Mouse (Mus musculus): Measurements from ENCODE around the gene Zfp97. TPM values are rescaled to one million over a fixed set of nuclear protein-coding genes. Genes with fewer than 3 reads are reported as not detected.
"Not testable (repeated sequence)": the region's sequence is repeated elsewhere in the genome, so short reads cannot be mapped to it uniquely, and the experiment has no call there.

Gene Zfp97
- total RNA-seq (2014; rRNA removed; ENCODE audit: low replicate concordance) (2.7 and 8.5 TPM in 2 replicates), polyA plus RNA-seq (2015; fragmentation: Nextera tagmentation; extraction: Ambion mirVana) (6.6 and 9.7 TPM in 2 replicates)

DNA sequence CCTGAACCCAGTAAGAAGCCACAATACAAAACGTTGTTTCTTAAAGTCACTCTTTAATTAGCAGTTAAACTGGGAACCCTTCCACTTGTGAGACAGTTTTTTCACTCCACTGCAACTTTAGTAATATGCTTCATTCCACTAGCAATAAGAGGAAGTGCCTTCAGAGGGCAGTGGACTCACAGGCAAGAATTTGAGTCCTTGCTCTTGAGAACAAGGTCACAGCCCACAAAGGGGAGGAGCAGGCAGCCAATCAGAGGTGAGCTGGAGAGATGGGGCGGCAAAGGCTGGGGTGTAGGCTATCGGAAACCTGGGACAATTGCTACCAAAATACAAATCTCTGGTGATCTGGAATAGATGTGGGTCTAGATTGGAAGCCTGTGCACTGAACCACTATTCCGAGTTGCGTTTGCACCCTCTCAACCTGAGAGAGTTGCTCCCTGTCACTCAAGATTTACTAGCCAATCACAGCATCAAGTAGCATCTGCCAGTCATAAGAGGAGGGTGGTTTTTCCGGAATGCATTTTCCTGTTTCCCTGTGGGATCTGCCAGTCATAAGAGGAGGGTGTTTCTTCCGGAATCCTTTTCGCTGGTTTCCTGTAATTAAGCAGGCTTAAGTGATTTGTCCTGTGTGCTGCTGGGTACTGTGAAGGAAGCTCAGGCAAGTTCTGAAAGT, at the start of gene Zfp97:
Zfp97 (plus strand) TSS at position 586 of the 673 bp plus-strand sequence.
- peak; percentile 100 for ATAC-seq (ENCODE audit: insufficient read depth, low read depth)
- H3K4me1 ChIP-seq (ENCODE audit: control insufficient read depth, insufficient read depth); H3K27ac ChIP-seq (ENCODE audit: low read depth); H3K9me3 ChIP-seq (replicated peaks; ENCODE audit: control insufficient read depth, low read length); H3K27me3 ChIP-seq (ENCODE audit: control insufficient read depth, insufficient read depth, low read length); H3K9ac ChIP-seq (replicated peaks; ENCODE audit: low read depth, low read length); DNase-seq (ENCODE audit: low spot score); H3K4me2 ChIP-seq (ENCODE audit: low read depth, low read length); H3K4me3 ChIP-seq (ENCODE audit: low read depth, low read length); H3K36me3 ChIP-seq (replicated peaks; ENCODE audit: control insufficient read depth, insufficient read depth, low read length): not testable (repeated sequence)
- no CpG with 5 or more reads among the region's 8 CpGs for WGBS

DNA sequence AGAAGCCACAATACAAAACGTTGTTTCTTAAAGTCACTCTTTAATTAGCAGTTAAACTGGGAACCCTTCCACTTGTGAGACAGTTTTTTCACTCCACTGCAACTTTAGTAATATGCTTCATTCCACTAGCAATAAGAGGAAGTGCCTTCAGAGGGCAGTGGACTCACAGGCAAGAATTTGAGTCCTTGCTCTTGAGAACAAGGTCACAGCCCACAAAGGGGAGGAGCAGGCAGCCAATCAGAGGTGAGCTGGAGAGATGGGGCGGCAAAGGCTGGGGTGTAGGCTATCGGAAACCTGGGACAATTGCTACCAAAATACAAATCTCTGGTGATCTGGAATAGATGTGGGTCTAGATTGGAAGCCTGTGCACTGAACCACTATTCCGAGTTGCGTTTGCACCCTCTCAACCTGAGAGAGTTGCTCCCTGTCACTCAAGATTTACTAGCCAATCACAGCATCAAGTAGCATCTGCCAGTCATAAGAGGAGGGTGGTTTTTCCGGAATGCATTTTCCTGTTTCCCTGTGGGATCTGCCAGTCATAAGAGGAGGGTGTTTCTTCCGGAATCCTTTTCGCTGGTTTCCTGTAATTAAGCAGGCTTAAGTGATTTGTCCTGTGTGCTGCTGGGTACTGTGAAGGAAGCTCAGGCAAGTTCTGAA, 57.7 kb downstream of the Zfp97 start:
- not testable (repeated sequence) for H3K4me3 ChIP-seq (ENCODE audit: low read depth, low read length); H3K27me3 ChIP-seq (ENCODE audit: control insufficient read depth, insufficient read depth, low read length); H3K4me1 ChIP-seq (ENCODE audit: control insufficient read depth, insufficient read depth); H3K36me3 ChIP-seq (replicated peaks; ENCODE audit: control insufficient read depth, insufficient read depth, low read length); H3K9me3 ChIP-seq (replicated peaks; ENCODE audit: control insufficient read depth, low read length); H3K9ac ChIP-seq (replicated peaks; ENCODE audit: low read depth, low read length); H3K4me2 ChIP-seq (ENCODE audit: low read depth, low read length); DNase-seq (ENCODE audit: low spot score); H3K27ac ChIP-seq (ENCODE audit: low read depth)
- peak; percentile 100 for ATAC-seq (ENCODE audit: insufficient read depth, low read depth)
- WGBS = no CpG with 5 or more reads among the region's 8 CpGs

DNA sequence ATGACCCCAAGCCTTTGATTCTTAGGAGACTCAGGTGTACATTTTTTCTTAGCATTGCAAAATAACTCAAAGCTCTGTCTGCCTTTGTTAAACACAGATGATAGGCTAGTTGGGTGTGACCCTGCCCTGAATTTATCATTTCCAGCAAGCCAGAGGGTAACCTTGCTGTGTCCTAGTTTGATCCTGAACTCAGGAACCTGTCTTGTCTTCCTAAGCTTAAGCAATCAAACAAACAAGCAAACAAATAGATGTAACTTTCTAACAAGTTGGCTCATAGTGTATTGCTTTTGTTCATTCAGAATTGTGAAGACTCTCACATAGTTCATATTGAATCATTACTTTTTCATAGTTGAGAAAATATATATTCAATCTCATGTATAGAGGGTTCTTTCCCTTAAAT, 73.5 kb downstream of the Zfp97 start:
- not testable (repeated sequence) for ATAC-seq (ENCODE audit: insufficient read depth, low read depth); H3K4me3 ChIP-seq (ENCODE audit: low read depth, low read length); H3K36me3 ChIP-seq (replicated peaks; ENCODE audit: control insufficient read depth, insufficient read depth, low read length); H3K4me2 ChIP-seq (ENCODE audit: low read depth, low read length); H3K27ac ChIP-seq (ENCODE audit: low read depth); H3K4me1 ChIP-seq (ENCODE audit: control insufficient read depth, insufficient read depth); H3K27me3 ChIP-seq (ENCODE audit: control insufficient read depth, insufficient read depth, low read length); DNase-seq (ENCODE audit: low spot score); H3K9ac ChIP-seq (replicated peaks; ENCODE audit: low read depth, low read length)
- H3K9me3 ChIP-seq (replicated peaks; ENCODE audit: control insufficient read depth, low read length) = 0 out of 2 replicates have a peak, but pooled peaks cover 19% of the 10 kb centered on the region

DNA sequence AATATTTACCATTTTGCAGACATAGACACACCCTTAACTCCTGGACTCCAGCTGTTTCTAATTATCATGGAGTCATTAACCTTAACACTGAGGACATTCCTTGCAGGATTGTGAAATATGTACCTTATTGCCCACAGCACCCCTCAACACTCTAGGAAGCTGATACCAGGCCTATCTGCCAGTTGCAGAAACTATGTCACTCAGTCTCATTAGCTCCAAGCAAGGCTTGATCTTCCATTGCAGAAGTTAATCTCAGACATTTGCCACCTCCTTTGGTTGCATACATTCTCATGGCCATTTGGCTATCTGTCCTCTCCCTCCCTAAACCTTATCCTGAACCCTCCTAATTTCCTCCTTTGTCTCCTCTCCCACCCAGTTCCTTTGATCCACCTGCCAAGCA, 74.0 kb downstream of the Zfp97 start:
- H3K9me3 ChIP-seq (replicated peaks; ENCODE audit: control insufficient read depth, low read length) = 0 out of 2 replicates have a peak, but pooled peaks cover 23% of the 10 kb centered on the region
- no peaks in the 10 kb centered on the region for H3K4me1 ChIP-seq (ENCODE audit: control insufficient read depth, insufficient read depth)
- no peak overlapping the region for H3K27ac ChIP-seq (ENCODE audit: low read depth)
- DNase-seq (ENCODE audit: low spot score) (no peak), ATAC-seq (ENCODE audit: insufficient read depth, low read depth) (no peak)
- no peaks in the 10 kb centered on the region; the same call in 1 of the 2 replicates for H3K36me3 ChIP-seq (replicated peaks; ENCODE audit: control insufficient read depth, insufficient read depth, low read length)
- no peak for TF ChIP-seq EP300 (IDR thresholded peaks at IDR 0.05; ENCODE audit: low read depth)
- no peak for TF ChIP-seq CTCF (IDR thresholded peaks at IDR 0.05; ENCODE audit: low read depth)
- no peak overlapping the region for H3K9ac ChIP-seq (replicated peaks; ENCODE audit: low read depth, low read length)
- no peaks in the 10 kb centered on the region for H3K27me3 ChIP-seq (ENCODE audit: control insufficient read depth, insufficient read depth, low read length)
- H3K4me2 ChIP-seq (ENCODE audit: low read depth, low read length) = no peak overlapping the region
- no peak overlapping the region for H3K4me3 ChIP-seq (ENCODE audit: low read depth, low read length)

DNA sequence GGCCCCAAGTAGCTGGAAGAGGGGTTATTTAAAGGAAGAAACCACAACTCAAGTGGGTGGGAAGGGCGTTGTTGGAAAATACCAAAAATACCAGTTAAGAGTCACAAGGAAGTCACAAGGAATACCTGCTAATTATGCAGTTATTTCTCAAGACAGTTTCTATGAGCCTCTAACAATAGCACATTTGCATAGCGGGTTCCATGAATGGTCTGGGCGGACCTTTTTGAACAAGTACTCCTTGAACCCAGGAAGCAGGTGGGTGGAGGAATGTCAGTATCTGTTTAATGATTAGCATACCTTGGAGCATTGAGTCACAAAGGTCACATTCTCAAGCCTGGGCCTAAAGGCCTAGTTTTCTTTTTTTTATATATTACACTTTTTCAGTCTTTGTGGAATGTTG, 74.9 kb downstream of the Zfp97 start:
- H3K9me3 ChIP-seq (replicated peaks; ENCODE audit: control insufficient read depth, low read length) = peaks cover 29% of the 10 kb centered on the region; the same call in 1 of the 2 replicates
- not testable (repeated sequence) for H3K27ac ChIP-seq (ENCODE audit: low read depth); H3K4me3 ChIP-seq (ENCODE audit: low read depth, low read length); H3K4me2 ChIP-seq (ENCODE audit: low read depth, low read length); ATAC-seq (ENCODE audit: insufficient read depth, low read depth); DNase-seq (ENCODE audit: low spot score); H3K36me3 ChIP-seq (replicated peaks; ENCODE audit: control insufficient read depth, insufficient read depth, low read length); H3K27me3 ChIP-seq (ENCODE audit: control insufficient read depth, insufficient read depth, low read length); H3K4me1 ChIP-seq (ENCODE audit: control insufficient read depth, insufficient read depth); H3K9ac ChIP-seq (replicated peaks; ENCODE audit: low read depth, low read length)
- WGBS = 96% methylated on average over 3 of the region's 3 CpGs

Other genes with a start within 250 kb of the Zfp97 start
- gene Zfp960, start 57.3 kb upstream of the Zfp97 start, total RNA-seq (2014; rRNA removed; ENCODE audit: low replicate concordance) = 0.69 and 1.6 TPM in 2 replicates
- gene Zfp960, start 57.3 kb upstream of the Zfp97 start, polyA plus RNA-seq (2015; fragmentation: Nextera tagmentation; extraction: Ambion mirVana) = 3.9 and 4.6 TPM in 2 replicates

Measured in heart, postnatal 0 days (tissue).